Mouse (Mus musculus): ENCODE data around the gene Atp5d.

The Atp5d gene

GRCm38 (mm10) chr10:80180288-80180687, 41.9 kb downstream of the Atp5d start:
- DNase-seq (ENCODE audit: low read depth, low spot score) = no peak

GRCm38 (mm10) chr10:80180823-80181222, 42.4 kb downstream of the Atp5d start:
- no peak for DNase-seq (ENCODE audit: low read depth, low spot score)

- no peak for DNase-seq (ENCODE audit: low read depth, low spot score)
Observed at GRCm38 (mm10) chr10:80182547-80182946, 44.1 kb downstream of the Atp5d start.

GRCm38 (mm10) chr10:80186649-80187048, 48.2 kb downstream of the Atp5d start:
- no peak for DNase-seq (ENCODE audit: low read depth, low spot score)

GRCm38 (mm10) chr10:80187739-80188138, 49.3 kb downstream of the Atp5d start:
- DNase-seq (ENCODE audit: low read depth, low spot score) = no peak

GRCm38 (mm10) chr10:80188453-80189024, 50.1 kb downstream of the Atp5d start:
- DNase-seq (ENCODE audit: low read depth, low spot score) = no peak

GRCm38 (mm10) chr10:80189999-80190398, 51.6 kb downstream of the Atp5d start:
- no peak for DNase-seq (ENCODE audit: low read depth, low spot score)

GRCm38 (mm10) chr10:80190491-80191051, 52.1 kb downstream of the Atp5d start:
- no peak for DNase-seq (ENCODE audit: low read depth, low spot score)

GRCm38 (mm10) chr10:80193976-80194375, 55.5 kb downstream of the Atp5d start:
- no peak for DNase-seq (ENCODE audit: low read depth, low spot score)

GRCm38 (mm10) chr10:80194441-80194840, 56.0 kb downstream of the Atp5d start:
- DNase-seq (ENCODE audit: low read depth, low spot score) = no peak
